Mouse (Mus musculus) subcutaneous adipose tissue, adult 2 months (tissue): Measurements from ENCODE around the gene Foxi1. TPM values are rescaled to one million over a fixed set of nuclear protein-coding genes. Genes with fewer than 3 reads are reported as not detected.

Experiments used
- polyA plus RNA-seq: library from polyadenylated mRNA; depleted of rRNA; stranded (reverse); fragments of >200 nt; gene quantifications from 2 replicates; pipeline ENCODE4 v1.2.3, GENCODE M21; 2012; ENCODE audit warnings: low replicate concordance; rRNA removed

Gene Foxi1
- 0.06 TPM in 1 of 2 replicates, not detected in the other for polyA plus RNA-seq

GRCm38 (mm10) chr11:34207989-34208388 lies at the start of gene Foxi1:
Gene Foxi1, minus strand, starts transcription at chr11:34208089.

Other genes starting within 250 kb of the Foxi1 start
- gene Kcnmb1, start 245.1 kb downstream of the Foxi1 start, polyA plus RNA-seq: 1.1 and 8.6 TPM in 2 replicates
- 9.7 TPM in 1 of 2 replicates, not detected in the other for gene Kcnip1, start 214.9 kb downstream of the Foxi1 start, polyA plus RNA-seq
- gene Lcp2, start 161.2 kb downstream of the Foxi1 start, polyA plus RNA-seq: 4.9 and 8.6 TPM in 2 replicates
- gene 4930469K13Rik, start 109.5 kb downstream of the Foxi1 start, polyA plus RNA-seq: 0.33 TPM in 1 of 2 replicates, not detected in the other
- 0.08 TPM in 1 of 2 replicates, not detected in the other for gene Fam196b, start 106.7 kb upstream of the Foxi1 start, polyA plus RNA-seq